Mouse (Mus musculus) spleen, adult 18-20 months (tissue): ENCODE data around the gene Rbfox3.

Source experiments
- DNase-seq, 2 experiments: peaks; one replicate each; pipeline ENCODE4 v3.0.0; 2022; ENCODE audit warnings: mixed read lengths in 2 of 2

Gene Rbfox3

GRCm38 (mm10) chr11:118714601-118715524 is 196.5 kb downstream of the Rbfox3 start:
- DNase-seq, result no peak

GRCm38 (mm10) chr11:118712761-118713160 is 198.6 kb downstream of the Rbfox3 start:
- no peak for DNase-seq

GRCm38 (mm10) chr11:118712058-118712457 is 199.3 kb downstream of the Rbfox3 start:
- no peak for DNase-seq

- DNase-seq, result no peak
Observed at GRCm38 (mm10) chr11:118710035-118710434, 201.4 kb downstream of the Rbfox3 start.

DNA sequence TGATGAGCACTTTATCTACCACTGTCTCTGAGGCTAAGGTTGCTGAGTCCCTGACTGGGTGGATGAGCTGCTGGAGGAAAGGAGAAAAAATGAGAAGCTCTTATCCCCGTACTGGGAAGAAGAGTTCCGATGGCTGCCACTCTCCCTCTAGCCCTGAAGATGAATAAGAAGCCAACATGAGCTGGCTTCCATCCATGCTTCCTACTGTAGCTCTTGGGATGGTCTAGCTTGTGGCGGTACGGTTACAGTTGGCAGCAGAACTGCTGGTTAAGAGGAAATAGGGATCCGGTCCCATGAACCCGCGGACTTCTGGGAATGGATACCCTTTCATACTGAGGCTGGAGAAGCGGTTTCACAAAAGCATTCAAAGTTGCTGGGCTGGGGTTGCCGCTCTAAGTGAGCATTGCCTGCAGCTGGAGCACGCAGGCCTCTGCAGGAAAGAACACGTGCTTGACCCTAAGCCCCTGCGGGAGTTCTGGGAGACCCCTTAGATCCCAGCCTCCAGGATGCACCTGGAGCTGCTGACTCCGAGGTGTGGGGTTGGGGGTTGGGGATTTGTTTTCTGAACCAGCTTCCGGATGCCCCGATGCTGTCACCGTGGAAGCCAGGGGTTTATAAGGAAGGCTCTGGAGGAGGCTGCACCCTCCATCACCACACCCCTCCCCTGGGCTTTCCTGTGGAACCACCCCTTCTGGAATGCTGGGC is 215.0 kb downstream of the Rbfox3 start:
- no peak for DNase-seq

- no peak for DNase-seq
Observed at GRCm38 (mm10) chr11:118693276-118693675, 218.1 kb downstream of the Rbfox3 start.

DNA sequence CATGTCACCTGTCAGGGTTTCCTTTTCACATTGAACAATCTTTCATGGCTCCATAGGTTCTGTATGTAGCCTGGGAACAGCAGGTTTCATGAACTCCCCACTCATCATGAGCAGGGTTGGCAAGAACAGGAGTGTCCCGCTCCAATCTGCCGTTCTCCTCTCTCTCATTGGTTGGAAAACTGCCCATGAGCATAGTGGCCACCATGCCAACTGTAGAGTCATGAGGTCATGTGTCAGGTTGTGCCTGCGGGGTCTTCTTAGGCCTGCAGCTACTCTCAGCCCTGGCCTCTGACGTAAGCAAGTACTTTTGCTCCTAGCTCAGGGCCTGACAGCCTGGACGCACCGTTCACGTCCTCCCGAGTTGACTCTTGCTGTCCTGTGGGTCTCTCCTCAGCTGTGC is 221.1 kb downstream of the Rbfox3 start:
- DNase-seq, result no peak

DNA sequence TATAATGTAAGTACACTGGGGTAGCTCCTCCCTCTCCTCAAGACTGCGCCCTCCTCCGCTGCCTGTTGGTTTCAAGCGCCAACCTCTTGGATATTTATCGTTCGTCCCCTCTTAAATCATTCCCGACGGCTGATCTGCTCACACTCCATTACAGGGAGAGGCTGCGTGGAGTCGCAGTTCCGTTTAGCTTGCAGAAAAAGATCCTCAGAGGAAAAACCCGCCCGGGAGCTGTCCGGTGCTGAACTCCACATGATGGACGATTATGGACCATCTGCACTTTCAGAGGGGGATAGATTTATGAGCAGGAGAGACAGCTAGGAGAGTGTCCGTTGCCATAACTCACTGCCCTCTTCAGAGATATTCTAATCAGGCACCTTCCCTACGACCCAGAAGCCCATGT is 226.0 kb downstream of the Rbfox3 start:
- no peak for DNase-seq

GRCm38 (mm10) chr11:118684665-118685064 is 226.7 kb downstream of the Rbfox3 start:
- no peak for DNase-seq

GRCm38 (mm10) chr11:118680699-118681098 is 230.7 kb downstream of the Rbfox3 start:
- no peak for DNase-seq

- no peak for DNase-seq
Observed at GRCm38 (mm10) chr11:118679736-118680410, 231.5 kb downstream of the Rbfox3 start.

DNA sequence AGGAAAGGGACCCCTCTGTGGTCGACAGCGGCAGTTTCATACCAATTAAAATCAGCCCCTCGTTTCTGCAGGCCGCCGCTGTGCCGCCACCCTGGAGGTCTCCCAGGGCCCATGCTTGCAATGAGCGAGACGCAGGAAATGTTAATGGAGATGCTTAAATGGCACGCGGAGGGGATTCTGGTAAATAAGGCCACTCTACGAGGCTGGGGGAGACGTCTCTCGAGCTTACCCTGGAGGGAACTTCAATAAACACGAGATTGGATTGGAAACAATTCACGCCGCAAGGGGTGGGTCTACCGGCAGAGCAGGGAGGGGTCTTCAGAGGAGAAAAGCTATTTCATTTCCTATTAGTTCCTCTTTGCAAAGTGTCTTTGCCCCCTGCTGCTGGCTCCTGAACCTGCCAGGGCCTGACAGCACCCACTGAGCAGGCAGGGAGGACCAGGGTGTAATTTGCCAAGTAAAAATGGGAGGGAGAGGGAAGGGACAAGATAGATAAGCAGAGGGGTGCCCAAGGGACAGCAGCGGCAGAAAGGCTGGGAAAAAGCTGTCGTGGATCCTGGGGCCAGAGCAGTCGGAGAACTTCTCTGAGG is 232.8 kb downstream of the Rbfox3 start:
- no peak for DNase-seq

GRCm38 (mm10) chr11:118677277-118677676 is 234.1 kb downstream of the Rbfox3 start:
- no peak for DNase-seq

- DNase-seq, result no peak
Observed at GRCm38 (mm10) chr11:118676364-118676763, 235.0 kb downstream of the Rbfox3 start.

DNA sequence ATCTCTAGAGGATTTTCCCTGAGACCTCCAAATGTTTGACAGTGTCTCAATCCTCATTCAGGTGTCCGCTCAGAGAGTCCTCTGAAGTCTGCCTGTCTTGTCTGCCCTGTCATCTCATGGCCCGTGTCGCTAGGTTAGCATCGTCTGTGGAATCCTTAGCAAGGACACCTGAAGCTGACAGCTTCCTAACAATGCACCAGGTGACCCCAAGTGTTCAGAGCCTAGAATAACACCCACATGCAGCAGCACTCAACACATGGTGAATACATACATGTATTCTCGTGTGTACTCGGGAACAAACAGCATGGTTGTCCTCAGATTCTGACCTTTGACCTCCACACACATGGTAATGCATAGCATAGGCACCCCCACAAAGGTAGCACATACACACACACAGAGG is 239.4 kb downstream of the Rbfox3 start:
- no peak for DNase-seq

DNA sequence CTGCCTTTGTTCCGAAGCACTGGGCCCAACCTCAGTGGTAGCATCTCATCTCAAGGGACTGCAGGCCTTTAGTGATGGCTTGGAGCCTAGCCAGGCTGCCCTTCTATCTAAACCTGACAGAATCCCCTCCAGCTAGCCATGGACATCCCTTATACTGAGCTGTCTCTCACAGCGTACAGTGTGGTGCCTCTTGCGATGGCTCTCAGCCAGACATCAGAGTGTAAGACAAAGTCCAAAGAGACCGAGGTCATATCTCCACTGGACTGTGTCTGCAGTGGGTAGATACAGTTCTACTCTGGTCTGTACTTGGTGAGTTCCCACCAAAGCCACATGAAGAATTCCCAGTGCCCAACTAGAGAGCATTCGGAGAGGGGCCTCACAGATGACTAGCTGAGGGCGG is 240.2 kb downstream of the Rbfox3 start:
- DNase-seq, result no peak

DNA sequence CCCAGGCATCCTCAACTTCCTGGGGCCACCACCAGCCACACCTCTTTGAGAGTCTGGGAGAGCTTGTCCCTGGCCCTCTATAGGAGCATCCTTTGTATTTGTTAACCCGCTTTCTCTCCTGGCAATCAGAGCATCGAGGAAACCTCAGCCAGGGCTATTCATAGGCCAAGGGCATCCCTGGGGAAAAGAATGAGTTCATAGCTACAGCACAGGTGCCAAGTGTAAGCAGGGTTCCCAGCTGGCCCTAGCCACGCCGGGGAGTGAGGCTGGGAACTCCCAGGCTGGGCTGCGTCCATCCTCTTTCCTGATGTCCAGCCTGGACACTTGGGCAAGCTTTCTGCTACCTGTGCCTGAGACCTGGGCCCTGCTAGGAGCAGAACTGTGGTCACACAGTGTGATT is 241.6 kb downstream of the Rbfox3 start:
- DNase-seq, result no peak

DNA sequence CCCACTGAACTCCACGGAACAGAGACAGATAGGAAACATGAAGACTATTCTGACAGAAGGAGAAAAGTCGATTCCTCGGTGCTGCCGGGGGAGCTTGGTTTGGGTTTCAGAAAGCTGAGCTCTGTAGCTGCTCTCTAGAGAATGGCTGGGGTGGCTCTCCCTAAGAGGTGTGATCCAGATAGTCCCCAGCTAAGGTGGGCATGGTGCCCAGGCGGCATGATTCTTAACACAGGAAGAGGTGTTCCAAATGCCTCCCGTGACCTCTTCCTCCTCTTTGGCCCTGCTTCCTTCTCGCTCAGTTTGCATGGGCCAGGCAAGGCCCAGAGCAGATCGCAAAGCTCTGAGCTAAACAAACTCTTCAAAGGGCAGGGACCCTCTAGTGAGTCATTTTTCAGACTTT is 243.0 kb downstream of the Rbfox3 start:
- no peak for DNase-seq

DNA sequence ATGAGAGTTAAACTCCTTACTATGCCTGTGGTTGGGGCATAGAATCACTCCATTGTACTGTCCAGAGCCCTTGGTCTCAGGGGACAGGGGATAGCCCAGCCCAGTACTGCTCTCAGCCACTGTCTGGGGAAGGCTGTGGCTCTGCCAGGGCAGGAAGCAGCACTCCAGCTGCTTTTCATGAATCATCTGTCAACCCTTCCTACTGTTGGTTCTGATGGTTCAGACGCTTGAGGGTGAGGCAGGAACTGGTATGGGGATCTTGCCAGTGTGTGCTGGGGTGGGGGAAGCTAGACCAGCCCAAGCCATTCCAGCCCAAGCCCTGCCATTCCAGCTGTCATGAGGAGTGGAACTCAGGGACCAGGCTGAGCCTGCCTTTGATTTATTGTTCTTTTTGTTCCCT is 243.5 kb downstream of the Rbfox3 start:
- no peak for DNase-seq

DNA sequence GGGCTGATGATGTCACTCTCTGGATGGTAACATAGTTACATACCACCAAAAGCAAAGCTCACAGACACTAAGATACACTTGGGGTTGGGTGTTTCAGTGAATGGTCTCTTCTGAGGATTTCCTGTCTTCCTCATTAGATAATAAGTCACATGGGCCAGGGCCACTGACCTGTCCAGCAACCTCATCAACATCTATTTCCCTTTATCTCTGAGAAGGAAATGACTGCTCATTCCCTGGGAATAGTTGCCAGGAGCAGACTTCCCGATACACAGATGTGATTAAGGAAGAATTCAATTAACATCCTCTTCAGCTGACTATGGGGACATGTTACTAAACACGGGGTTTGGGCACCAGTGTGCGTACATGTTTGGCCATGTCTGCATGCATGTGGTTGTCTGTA is 245.2 kb downstream of the Rbfox3 start:
- no peak for DNase-seq

GRCm38 (mm10) chr11:118663305-118663704 is 248.1 kb downstream of the Rbfox3 start:
- no peak for DNase-seq

GRCm38 (mm10) chr11:118659305-118659704 is 252.1 kb downstream of the Rbfox3 start:
- no peak for DNase-seq

DNA sequence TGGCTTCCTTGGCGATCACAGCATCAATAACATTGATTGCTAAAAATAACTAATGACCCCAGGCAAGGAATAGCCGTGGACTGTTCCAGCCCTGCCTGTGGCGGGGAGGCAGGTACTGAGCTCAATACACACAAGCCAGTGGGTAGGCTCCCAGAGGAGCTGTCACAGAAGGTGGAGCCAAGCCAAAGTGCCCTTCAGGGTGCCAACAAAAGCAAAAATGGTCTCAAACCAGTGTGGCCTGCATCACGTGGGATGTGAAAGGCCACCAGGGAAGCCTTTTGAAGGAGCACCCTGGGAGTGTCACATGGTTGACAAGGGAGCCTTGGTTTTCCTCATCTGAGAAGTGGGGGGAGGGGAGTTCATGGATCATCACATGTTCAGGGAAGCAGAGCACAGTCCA is 255.6 kb downstream of the Rbfox3 start:
- DNase-seq, result no peak
